Mouse (Mus musculus): ENCODE measurements at regions not wholly inside any gene's neighbourhood (a gene's known extent, or its start where the extent isn't known, plus 50 kb on each side); places are given as distances from the start of the nearest gene placed in this dataset.

DNA sequence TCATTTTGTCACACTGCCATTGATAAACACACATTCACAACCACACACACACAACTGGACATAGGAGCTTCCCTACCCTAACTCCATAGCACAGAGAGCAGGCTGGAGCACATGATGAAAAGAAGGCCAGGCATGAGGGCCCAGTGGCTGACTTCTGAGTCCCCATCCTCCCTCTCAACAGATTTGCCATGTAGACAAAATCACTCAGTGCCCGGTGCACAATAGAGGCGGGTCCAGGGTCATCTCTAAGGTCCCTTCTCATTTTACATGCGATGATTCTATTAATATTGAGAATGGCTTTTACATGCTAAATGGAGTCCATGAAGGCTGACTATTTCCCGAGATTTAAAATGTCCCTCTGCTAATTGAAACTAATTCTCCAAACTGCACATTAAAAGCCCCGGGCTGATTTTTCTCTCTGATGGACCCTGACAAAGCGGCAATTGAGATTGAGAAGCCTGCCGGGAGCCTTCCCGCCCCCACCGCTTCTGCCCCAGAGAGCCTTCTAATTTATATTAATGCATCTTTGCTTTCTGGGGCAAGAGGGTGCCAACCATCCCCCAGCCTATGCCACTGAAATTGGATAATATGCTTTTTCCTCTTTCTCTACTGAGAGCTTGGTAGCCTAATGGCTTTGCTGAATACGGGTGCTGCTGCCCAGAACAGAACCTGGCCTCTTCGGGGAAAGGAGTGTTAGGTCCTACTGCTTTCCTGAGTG, 252.7 kb upstream of the Dio3 start:
- no peak for DNase-seq (ENCODE audit: low read depth, low spot score)

DNA sequence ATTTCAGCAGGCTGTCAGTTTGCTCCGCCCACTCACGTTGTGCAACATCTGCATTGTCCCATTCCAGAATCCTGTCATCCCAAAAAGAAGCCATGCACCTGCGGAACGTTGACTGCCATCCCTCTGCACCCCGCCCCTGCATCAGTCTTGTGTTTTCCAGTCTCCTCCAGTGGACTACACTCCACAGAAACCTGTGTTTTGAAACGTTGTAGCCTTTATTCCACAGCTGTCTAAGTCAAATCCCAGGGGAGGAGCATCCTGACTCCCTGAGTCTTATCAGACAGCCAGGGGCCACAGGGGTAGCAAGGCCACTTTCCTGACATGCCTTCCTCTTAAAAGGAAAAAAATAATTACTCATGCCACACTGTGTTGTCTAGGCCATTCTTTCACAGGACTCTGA, 251.5 kb upstream of the Dio3 start:
- no peak for DNase-seq (ENCODE audit: low read depth, low spot score)

DNA sequence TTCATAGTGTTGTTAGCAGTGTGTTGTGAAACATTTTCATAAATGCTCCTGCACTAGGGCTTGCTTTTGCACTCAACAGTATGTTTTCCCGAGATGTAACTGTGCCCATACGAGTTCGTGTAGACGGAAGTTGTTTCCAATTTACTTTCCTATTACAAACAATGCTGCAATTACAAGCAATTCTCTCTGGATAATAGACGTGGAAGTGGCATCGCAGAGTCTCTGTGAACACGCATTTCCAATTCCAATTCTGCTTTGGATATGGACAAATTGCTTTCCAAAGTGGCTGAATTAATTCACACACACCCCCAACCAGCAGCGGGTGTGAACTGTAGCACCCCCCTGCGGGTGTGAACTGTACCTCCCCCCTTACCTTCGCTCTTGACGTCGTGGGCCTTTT, 250.9 kb upstream of the Dio3 start:
- no peak for DNase-seq (ENCODE audit: low read depth, low spot score)

DNA sequence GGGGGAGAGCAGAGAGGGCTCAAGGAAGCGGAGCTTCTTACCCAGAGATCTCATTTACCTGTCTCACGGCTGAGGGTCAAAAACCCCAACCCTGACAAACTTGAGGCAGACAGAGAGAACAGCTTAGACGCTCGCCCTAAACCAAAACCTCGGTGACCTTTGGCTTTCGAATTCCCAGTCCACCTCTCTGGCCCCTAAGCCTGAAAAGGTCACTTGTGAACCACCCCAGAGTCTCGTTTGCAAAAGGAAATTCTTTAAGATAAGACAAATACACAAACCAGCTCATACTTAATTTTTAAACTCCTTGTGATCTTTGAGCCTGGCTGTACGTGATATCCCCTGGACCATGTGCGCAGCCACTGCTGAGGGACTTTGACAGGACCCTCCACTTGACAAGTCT, 250.2 kb upstream of the Dio3 start:
- DNase-seq (ENCODE audit: low read depth, low spot score) = no peak

DNA sequence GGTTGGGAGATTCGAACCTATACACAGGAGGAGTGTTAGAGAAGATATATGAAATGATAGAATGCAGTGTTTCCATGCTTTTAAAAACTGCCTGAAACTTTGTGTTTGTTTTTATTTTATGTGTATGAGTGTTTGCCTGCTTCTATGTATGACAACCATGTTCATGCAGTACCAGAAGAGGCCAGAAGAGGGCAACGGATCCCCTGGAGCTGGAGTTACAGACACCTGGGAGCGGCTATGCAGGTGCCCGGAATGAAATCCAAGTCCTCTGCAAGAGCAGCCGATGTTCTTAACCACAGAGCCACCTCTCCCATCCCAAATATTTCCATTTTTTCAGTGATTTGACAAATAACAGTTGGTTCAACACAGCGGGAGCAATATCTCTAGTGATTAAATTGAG, 247.5 kb upstream of the Dio3 start:
- peak; percentile 78 for DNase-seq (ENCODE audit: low read depth, low spot score)

DNA sequence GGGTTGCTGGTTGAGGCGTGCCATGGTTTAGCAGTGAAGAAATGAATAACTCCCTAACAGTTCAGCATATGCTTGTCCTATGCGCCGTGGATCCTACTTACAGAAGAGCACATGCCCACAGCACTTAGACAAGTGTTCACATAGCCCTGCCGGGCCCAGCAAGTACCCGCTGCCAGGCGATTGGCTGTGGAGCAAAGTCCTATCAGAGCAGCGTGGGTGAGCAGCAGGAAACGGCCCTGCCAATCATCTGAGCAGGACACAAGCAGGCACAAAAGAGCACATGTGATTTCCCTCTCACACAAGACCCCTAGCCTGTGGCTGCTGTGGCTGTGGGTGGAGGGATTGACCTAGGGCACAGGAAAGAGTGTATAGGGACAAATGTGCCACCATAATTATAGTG, 243.7 kb upstream of the Dio3 start:
- DNase-seq (ENCODE audit: low read depth, low spot score) = no peak

DNA sequence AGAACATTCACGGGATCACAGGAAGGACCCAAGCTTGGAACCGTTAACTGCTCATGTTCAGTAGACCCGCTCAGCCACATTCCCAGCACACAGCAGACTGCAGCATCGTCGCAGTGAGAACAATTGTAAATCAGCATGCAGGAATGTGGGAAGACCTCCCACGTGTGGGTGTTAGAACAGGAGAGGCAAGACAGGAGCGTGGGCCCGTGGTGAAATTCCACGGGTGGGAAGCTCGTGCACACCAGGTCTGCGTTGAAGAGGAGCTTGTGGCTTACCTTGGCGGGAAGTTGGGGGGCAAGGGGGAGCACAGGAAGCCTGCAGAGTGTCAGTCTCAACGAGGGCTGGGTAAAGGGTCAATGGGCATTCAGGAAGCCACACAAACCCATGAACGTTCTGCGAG, 238.2 kb upstream of the Dio3 start:
- peak; percentile 29 for DNase-seq (ENCODE audit: low read depth, low spot score)

DNA sequence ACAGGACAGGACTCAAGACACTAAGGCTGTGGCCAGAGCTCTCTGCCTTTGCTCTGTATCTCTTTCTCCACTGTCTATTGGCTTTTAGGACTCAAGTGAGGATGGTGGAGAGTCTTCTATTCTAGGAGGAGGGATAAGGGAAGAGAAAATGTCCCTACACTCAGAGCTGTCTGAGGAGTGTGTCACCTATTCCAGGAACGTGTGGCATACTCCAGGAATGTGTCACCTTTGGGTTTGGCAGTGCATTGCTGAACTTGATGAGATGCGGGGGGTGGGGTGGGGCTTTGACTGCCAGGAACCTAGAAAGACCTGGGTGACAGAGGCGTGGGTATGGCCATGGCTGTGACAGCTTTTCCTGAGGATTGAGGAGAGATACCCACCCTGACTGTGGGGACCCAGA, 237.1 kb upstream of the Dio3 start:
- no peak for DNase-seq (ENCODE audit: low read depth, low spot score)

DNA sequence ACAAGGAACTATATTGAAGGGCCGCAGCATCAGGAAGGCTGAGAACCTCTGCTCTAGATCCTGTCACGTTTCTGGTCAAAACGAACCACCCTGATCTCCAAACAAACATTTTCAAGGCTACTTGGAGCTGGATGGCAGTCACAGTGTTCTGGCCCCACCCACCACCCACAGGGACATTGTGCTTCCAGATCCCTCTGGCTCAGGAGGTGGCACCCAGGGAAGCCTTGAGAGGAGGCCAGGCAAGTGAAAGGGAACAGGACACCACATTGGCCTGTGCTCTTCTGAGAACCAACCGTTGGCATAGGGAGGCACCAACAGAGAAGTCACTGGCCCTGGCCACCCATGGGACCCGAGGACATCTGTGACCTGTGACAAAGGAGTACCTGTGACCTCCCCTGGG, 234.6 kb upstream of the Dio3 start:
- DNase-seq (ENCODE audit: low read depth, low spot score) = peak; percentile 19

DNA sequence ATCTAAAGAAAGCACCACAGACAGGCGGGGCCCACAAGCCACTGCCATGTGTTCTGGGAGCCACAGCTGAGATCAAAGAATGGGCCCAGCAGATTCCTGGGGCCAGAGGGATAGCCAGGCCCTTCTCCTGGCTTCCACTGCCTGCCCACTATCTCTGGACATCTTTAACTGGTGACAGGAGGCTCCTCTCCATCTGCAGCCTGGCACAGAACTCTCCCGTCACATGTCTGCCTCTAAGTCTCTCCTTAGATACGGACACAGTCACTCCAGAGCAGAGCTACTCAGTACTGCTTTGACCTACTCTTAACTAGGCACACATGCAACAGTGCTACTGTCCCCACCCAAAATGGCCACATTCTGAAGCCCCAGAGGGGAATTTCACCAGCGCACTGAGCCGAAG, 234.1 kb upstream of the Dio3 start:
- DNase-seq (ENCODE audit: low read depth, low spot score) = no peak

DNA sequence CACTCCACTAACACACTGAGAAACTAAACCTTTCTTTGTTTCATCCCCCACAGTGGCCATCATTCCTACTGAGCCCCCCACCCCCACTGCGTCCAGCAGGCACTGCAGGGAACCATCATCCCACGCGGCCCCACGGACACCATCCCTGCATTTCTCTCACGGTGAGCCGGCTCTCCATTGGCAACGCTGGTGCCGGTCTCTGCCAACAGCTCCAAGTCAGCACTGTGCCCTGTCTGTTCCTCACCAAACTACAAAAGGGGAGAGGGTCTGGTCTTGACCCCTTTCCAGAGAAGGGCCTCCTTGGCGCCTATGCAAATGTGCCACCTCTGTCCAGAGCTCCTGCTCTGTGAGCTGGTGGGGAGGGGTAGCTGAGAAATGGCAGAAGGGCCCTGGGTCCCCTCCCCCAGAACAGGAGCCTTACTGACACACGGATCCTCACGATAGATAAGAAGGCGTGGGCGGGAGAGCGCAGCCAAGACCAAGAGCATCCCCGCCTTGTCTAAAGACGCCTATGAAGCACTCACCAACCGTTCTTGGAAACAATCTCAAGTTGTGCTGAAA, 233.0 kb upstream of the Dio3 start:
- DNase-seq (ENCODE audit: low read depth, low spot score) = no peak

DNA sequence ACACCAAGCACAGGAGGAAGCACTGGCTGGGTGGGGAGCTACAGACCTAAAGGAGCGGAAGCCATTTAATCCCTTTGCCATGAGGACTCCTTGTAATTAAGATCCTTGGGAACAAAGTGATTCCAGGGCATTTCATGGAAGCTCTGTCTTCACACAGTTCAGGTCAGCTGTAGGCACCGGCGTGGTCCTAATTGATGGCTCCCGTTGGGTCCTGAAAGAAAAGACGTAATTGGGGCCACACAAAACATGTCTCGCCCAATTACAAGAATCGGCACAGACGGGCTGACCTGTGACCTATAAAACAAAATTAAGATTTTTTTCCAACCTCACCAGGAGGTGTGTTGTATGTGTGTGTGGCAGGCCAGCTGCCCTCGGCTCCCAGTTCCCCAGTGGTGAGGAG, 232.3 kb upstream of the Dio3 start:
- DNase-seq (ENCODE audit: low read depth, low spot score) = no peak

DNA sequence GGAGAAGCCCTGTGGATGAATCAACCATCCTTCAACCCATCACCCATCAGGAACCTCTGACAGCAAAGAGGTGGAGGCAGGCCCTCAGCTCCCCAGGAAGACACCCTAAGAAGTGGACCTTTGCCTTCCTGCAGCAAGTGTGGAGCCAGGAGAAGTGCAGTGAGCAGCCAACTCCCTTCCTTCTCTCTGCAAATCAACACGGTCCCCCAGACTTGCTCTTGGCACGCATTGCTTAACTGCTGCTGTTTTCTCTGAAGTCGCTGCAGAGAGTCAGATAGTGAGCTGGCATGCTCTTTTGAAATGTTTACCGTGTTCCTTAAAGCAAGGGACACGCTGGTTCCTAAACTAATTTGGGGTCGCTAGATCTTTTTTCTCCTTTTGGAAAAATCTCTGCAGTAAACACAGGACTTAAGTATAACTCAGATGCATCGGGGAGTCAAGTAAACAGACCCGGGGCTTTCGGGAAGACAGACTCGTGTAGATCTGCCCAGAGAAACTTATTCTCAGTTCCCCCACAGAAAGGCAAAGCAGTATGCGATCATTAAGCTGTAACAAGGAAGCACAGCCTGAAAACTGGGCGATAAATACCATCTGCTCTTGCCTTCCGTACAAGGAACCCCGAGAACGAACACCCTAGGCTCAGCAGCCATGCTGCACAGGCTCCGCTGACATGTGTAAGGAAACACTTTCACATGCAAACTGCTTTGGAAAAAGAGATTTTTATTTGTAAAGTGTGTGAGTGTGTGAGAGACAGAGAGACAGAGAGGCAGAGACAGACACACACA, 231.2 kb upstream of the Dio3 start:
- DNase-seq (ENCODE audit: low read depth, low spot score) = no peak

DNA sequence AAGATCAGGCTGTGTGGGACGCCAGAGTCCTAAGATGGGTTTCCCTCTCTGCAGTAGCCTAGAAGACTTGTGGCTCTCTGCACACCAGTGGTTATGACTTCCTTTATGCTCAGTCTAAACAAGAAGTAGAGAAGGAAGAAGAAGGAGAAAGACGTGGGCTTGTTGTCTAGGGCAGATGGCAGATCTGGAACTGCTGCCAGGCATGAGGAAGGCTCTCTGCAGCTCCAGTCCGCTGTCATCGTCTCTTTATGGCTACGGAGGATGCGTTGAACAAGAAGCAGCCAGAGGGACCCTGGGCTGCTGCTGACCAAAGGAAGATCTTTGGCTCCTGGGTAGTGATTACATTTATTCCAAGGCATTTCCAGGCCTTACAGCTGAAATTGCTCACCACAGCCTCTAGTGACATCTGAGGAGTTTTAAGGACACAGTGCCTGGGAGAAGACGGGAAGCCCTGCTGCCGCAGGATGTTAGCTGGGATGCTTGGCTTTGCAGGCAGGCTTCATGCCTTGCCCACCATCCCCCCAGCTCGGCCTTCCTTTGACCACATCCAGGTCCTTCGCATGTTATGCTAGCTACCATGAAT, 229.6 kb upstream of the Dio3 start:
- no peak for DNase-seq (ENCODE audit: low read depth, low spot score)

DNA sequence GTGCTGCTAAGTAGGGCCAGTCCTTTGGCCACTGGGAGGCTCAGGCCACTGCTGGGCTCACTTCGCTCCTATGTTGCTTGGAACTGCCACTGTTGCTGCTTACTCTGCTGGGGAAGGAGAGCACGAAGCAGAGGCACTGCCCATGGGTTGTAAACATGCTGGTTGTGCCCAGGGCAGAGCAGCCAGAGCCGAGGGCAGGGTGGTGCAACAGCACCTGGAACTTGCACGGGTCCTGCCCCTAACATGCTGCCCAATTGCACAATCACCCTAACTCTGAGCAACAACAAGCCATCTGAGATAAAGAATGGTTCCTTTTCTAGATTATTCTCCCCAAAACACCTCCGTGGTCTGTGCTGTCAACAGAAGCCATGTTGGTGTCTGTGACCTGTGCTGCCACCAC, 219.5 kb upstream of the Dio3 start:
- no peak for DNase-seq (ENCODE audit: low read depth, low spot score)

DNA sequence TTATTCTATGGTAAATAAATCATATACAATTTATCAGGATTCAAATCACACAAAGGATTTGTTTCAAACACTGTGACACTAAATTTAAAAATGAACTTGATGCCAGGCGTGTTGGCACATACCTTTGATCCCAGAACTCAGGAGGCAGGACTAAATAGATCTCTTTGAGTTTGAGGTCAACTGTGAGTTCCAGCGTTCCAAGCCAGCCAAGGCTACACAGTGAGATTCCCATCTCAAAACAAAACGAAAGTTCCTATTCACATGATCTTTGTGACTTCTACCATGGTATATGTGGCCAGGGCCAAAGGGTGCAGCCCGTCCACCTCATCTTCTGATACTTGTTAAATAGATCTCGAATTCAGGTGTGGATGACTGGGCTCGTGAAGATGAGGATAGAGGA, 216.9 kb upstream of the Dio3 start:
- DNase-seq (ENCODE audit: low read depth, low spot score) = no peak

DNA sequence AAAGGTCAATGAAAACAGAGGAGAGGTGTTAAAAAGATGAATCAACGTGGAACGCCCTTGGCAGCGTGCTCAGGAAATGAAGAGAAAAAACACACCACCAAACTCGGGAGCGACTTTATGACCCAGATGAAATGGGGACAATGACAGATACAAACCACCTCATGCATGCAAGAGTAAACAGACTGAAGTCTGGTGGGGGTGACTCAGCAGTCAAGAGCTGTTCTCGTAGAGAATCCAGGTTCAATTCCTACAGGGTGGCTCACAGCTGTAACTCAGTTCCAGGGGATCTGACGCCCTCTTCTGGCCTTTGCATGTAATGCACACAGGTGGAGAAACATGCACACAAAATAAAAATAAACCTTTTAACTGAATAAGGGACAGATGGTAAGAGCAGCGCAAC, 215.9 kb upstream of the Dio3 start:
- DNase-seq (ENCODE audit: low read depth, low spot score) = peak; percentile 53

DNA sequence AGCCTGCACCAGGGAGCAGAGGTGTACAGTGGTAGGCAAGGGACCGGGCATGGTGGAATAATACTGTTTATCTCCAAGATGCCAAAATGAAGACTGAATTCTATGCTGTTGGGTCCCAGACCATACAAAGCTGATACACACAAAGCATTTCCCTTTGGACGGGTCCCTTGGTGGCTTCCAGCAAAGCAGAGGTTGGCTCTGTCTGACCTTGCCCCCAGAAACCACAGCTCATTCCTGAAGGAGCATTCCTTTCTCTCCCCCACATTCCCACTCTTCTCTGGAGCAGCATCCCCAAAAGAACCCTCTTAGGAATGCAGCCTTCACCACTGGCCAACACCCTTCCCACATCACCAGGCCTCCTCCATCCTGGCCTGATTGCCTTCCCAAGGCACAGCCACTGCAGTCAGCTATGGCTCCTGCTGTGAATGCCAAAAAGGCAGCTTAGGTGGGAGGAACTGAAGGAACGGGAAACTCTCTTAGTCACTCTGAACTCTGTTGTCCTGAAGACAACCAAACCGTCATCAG, 212.4 kb upstream of the Dio3 start:
- DNase-seq (ENCODE audit: low read depth, low spot score) = peak; percentile 23

DNA sequence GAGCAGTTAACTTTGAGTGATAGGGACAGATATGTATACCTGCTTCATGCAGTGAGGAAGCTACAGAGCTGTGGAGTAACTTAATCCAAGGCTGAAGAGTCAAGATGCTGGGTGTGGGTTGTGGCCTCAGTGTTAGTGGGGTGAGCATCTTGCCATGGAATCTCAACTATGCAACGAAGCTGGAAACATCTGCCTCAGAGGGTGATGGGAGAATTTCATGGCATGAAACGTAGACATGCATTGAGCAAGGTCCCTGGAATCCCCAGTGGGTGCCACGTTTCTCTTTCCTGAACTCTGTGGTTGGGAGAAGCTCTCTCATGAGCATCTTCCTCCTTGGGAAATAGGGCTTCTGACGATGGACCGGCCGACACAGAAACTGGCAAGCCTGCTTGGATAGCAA, 208.4 kb upstream of the Dio3 start:
- no peak for DNase-seq (ENCODE audit: low read depth, low spot score)

DNA sequence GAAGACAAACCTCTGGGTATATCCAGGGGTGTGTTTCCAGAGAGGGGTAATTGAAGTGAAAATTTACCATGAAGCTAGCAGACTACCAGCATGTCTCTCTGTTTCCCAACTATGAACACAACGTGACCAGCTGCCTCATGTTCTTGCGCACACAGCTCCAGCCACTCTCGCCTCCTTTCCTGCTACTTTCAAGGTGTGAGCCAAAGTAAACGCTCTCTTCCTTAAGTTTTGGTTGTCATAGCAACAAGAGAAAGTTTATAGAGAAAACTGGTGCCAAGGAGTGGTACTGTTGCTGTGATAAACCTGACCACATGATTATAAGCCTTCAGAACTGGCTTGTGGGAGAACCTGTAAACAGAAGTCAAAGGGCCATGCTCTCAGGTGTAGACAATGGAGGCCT, 207.0 kb upstream of the Dio3 start:
- DNase-seq (ENCODE audit: low read depth, low spot score) = no peak

DNA sequence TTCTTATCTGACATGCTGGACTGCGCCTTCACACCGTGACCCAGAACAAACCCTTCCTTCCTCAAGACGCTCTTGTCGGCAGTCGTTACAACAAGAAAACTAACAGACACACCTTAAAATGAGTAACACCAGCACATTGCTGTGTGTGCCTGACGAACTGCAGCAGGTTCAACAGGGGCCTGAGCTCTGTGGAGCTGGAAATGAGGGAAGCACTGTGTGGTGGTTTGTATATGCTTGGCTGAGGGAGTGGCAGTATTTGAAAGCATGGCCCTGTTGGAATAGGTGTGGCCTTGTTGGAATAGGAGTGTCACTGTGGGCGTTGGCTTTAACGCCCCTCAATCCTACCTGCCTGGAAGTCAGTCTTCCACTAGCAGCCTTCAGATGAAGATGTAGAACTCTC, 203.9 kb upstream of the Dio3 start:
- DNase-seq (ENCODE audit: low read depth, low spot score) = peak; percentile 18

DNA sequence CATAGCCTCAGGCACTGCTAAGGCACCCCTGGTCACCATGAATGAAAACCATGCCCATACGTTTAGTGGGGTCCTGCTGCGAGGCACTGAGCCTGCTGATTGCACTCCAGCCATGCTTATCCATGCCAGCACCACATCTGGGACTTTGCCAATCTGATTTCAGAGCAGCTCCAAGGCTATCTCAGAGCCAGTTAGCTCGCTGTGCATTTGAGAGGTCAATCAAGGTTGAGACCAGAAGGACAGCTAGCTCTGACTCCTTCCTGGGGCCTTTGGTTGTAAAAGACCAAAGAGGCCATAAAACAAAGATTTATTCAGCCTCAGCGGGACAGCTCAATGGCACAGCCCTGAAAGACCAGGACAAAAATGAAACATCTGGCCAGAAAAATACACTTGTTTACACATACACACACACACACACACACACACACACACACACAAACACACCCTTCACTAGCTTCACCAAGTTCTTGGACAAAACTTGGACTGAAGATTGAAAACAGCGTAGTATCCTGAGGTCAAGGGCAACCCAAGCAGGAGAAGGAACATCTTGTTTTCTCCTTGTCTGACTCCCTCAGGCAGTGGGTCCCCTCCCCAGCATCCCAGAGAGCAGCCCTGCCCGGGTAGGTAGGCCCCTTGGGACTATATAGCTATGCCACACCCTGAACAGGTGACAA, 201.5 kb upstream of the Dio3 start:
- DNase-seq (ENCODE audit: low read depth, low spot score) = no peak
